Mouse (Mus musculus): ENCODE measurements around the gene Frs2.

- TF ChIP-seq POLR2A (IDR thresholded peaks at IDR 0.05; ENCODE audit: insufficient read depth, low read depth, low read length) = no peak
- no peak for TF ChIP-seq CTCF (IDR thresholded peaks at IDR 0.05)
- TF ChIP-seq EP300 (IDR thresholded peaks at IDR 0.05; ENCODE audit: insufficient read depth, low read depth, low read length) = no peak
Observed at GRCm38 (mm10) chr10:117097116-117097698, 51.1 kb downstream of the Frs2 start.

Measured in heart, adult 2 months (tissue).